Mouse (Mus musculus) myocyte (in vitro differentiated cells): ENCODE data around the gene Olfr165. TPM values are rescaled to one million over a fixed set of nuclear protein-coding genes. Genes with fewer than 3 reads are reported as not detected.
"Not testable (repeated sequence)": the region's sequence is repeated elsewhere in the genome, so short reads cannot be mapped to it uniquely, and the experiment has no call there.

ENCODE experiments used
- H3K27me3 ChIP-seq: one replicate; pipeline ENCODE4 v1.6.1; 2011; ENCODE audit not compliant: control insufficient read depth, insufficient read depth, insufficient read length
- H3K36me3 ChIP-seq: one replicate; pipeline ENCODE4 v1.6.1; 2011; ENCODE audit not compliant: control insufficient read depth, insufficient read depth
- H3K4me2 ChIP-seq: one replicate; pipeline ENCODE4 v1.6.1; 2011; ENCODE audit warnings: low read depth, control low read depth
- H3K4me3 ChIP-seq: one replicate; pipeline ENCODE4 v1.5.1; 2011; ENCODE audit warnings: mild to moderate bottlenecking, control low read depth, moderate library complexity
- H3K79me2 ChIP-seq: one replicate; pipeline ENCODE4 v1.6.1; 2011; ENCODE audit not compliant: control insufficient read depth, insufficient read depth
- H3ac ChIP-seq: one replicate; pipeline ENCODE4 v1.6.1; 2011; ENCODE audit not compliant: control insufficient read depth, insufficient read length
- CEBPB ChIP-seq: IDR thresholded peaks from 2 replicates; pipeline ENCODE4 v1.6.1; 2011; ENCODE audit warnings: mild to moderate bottlenecking, moderate library complexity; ENCODE audit not compliant: poor library complexity, insufficient read depth, severe bottlenecking
- E2F4 ChIP-seq: IDR thresholded peaks from one replicate; pipeline ENCODE4 v1.6.1; 2011; ENCODE audit warnings: mild to moderate bottlenecking, control low read depth, moderate library complexity; ENCODE audit not compliant: insufficient read depth
- MAX ChIP-seq: IDR thresholded peaks from one replicate; pipeline ENCODE4 v1.6.1; 2011; ENCODE audit warnings: low read depth, mild to moderate bottlenecking, control low read depth
- MYOD1 ChIP-seq, 3 experiments: IDR thresholded peaks; one replicate each; pipeline ENCODE4 v1.6.1; 2011; ENCODE audit warnings: control low read depth in 2 of 3, low read depth in 2 of 3, mild to moderate bottlenecking in 2 of 3, moderate library complexity in 1 of 3; ENCODE audit not compliant: insufficient read length in 2 of 3, control insufficient read depth in 1 of 3
- MYOG ChIP-seq, 3 experiments: IDR thresholded peaks; one replicate each; pipeline ENCODE4 v1.6.1; 2011; ENCODE audit warnings: control low read depth in 2 of 3, low read depth in 2 of 3, mild to moderate bottlenecking in 2 of 3; ENCODE audit not compliant: insufficient read length in 2 of 3, control insufficient read depth in 1 of 3, insufficient read depth in 1 of 3
- POLR2A ChIP-seq: IDR thresholded peaks from one replicate; pipeline ENCODE4 v1.6.1; 2011; ENCODE audit warnings: low read depth, mild to moderate bottlenecking, control low read depth, moderate library complexity; ENCODE audit not compliant: insufficient read length
- POLR2AphosphoS2 ChIP-seq: IDR thresholded peaks from one replicate; pipeline ENCODE4 v1.6.1; 2011; ENCODE audit warnings: low read depth, control low read depth; ENCODE audit not compliant: insufficient read length
- REST ChIP-seq: IDR thresholded peaks from one replicate; pipeline ENCODE4 v1.6.1; 2011; ENCODE audit warnings: mild to moderate bottlenecking, control low read depth, moderate library complexity; ENCODE audit not compliant: insufficient read depth, insufficient read length
- SRF ChIP-seq: IDR thresholded peaks from one replicate; pipeline ENCODE4 v1.6.1; 2011; ENCODE audit warnings: low read depth; ENCODE audit not compliant: control insufficient read depth, insufficient read length
- TCF12 ChIP-seq: IDR thresholded peaks from one replicate; pipeline ENCODE4 v1.6.1; 2011; ENCODE audit warnings: mild to moderate bottlenecking, control low read depth; ENCODE audit not compliant: poor library complexity, insufficient read depth, severe bottlenecking
- TCF3 ChIP-seq: IDR thresholded peaks from one replicate; pipeline ENCODE4 v1.6.1; 2011; ENCODE audit warnings: low read depth, control low read depth; ENCODE audit not compliant: insufficient read length
- USF1 ChIP-seq: IDR thresholded peaks from one replicate; pipeline ENCODE4 v1.6.1; 2011; ENCODE audit warnings: low read depth, mild to moderate bottlenecking, control low read depth, moderate library complexity
- polyA plus RNA-seq: library from polyadenylated mRNA; unstranded; fragments of >200 nt; fragmentation: generic; extraction: Trizol; gene quantifications from one replicate; pipeline ENCODE4 v1.2.1, GENCODE M21; 2012; ENCODE audit warnings: missing spikeins

Gene Olfr165
- polyA plus RNA-seq: not detected

GRCm38 (mm10) chr16:19423034-19423433 is at the start of gene Olfr165:
Gene Olfr165 (minus strand): TSS chr16:19423134.
- no peak for TF ChIP-seq POLR2AphosphoS2
- TF ChIP-seq E2F4: no peak
- no peak for TF ChIP-seq MYOD1 (IDR thresholded peaks at IDR 0.05; ENCODE audit: control insufficient read depth in 1 of 3, insufficient read length in 2 of 3, low read depth in 2 of 3)
- no peak for TF ChIP-seq CEBPB
- TF ChIP-seq USF1: no peak
- TF ChIP-seq MAX: no peak
- TF ChIP-seq MYOG (IDR thresholded peaks at IDR 0.05; ENCODE audit: control insufficient read depth in 1 of 3, insufficient read depth in 1 of 3, insufficient read length in 2 of 3, low read depth in 2 of 3): no peak
- Histone ChIP-seq H3K36me3 (no peaks in the 10 kb centered on the region), H3K27me3 (no peaks in the 10 kb centered on the region), H3K4me2 (no peak within 1 kb of the TSS), H3K4me3 (no peak within 1 kb of the TSS), H3K79me2 (no peaks in the 10 kb centered on the region), H3ac (no peak within 1 kb of the TSS)

DNA sequence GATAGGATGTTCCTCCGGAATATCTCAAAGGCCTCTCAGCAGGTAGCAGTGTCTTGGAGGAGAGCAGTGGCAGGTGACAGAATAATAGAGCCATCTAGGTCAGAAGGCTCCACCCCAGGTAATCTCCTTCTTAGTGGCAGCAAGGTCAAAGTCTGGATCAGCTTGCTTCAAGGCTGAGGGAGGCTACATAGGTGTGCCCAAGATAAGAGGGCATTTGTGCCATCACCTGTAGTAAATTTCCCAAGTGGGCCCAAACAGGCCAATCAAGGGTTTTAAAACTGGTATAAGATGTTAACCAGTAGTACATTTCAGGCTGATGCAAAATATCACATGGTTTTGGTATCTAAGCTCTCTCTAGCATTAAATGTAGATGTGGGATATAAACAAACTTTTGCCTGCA is 41.4 kb upstream of the Olfr165 start:
- Histone ChIP-seq H3K36me3 (no peaks in the 10 kb centered on the region), H3K4me2 (no peak overlapping the region), H3K79me2 (no peaks in the 10 kb centered on the region), H3ac (no peak overlapping the region), H3K27me3 (no peaks in the 10 kb centered on the region), H3K4me3 (no peak overlapping the region)
- TF ChIP-seq REST: no peak
- TF ChIP-seq TCF3: no peak

GRCm38 (mm10) chr16:19458741-19459140 is 35.8 kb upstream of the Olfr165 start:
- H3K4me2 ChIP-seq: not testable (repeated sequence)

DNA sequence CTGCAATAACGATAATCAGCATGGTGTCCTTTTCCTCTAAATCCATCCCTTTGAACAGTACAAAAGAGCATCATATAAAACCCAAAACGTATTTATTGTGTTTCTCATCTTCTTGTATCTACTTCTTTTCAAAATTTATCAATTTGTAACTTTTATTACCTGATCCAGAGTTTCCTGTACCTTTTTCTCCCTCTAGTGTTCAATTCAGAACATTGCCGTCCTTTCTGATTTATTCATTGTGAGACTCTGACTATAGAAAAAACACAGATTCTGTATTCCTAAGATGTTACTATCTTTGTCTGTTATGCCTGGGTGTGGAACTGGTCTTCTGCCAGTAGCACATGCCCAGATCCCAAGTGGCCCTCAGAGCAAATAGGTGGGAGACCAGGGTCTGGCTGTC is 35.0 kb downstream of the Olfr165 start:
- Histone ChIP-seq H3K36me3 (no peaks in the 10 kb centered on the region), H3K4me3 (no peak overlapping the region), H3K27me3 (no peaks in the 10 kb centered on the region), H3ac (no peak overlapping the region), H3K4me2 (no peak overlapping the region), H3K79me2 (no peaks in the 10 kb centered on the region)
- TF ChIP-seq POLR2A: no peak
- TF ChIP-seq MAX: no peak
- no peak for TF ChIP-seq TCF3
- TF ChIP-seq POLR2AphosphoS2: no peak
- no peak for TF ChIP-seq MYOD1 (IDR thresholded peaks at IDR 0.05; ENCODE audit: control insufficient read depth in 1 of 3, insufficient read length in 2 of 3, low read depth in 2 of 3)
- no peak for TF ChIP-seq CEBPB
- no peak for TF ChIP-seq SRF
- no peak for TF ChIP-seq MYOG (IDR thresholded peaks at IDR 0.05; ENCODE audit: control insufficient read depth in 1 of 3, insufficient read depth in 1 of 3, insufficient read length in 2 of 3, low read depth in 2 of 3)
- TF ChIP-seq USF1: no peak
- TF ChIP-seq REST: no peak
- no peak for TF ChIP-seq E2F4
- no peak for TF ChIP-seq TCF12

More at GRCm38 (mm10) chr16:19458741-19459140, 35.8 kb upstream of the Olfr165 start:
- not testable (repeated sequence) for H3K79me2 ChIP-seq, H3K36me3 ChIP-seq, H3ac ChIP-seq, H3K4me3 ChIP-seq, H3K27me3 ChIP-seq

Other genes with a start within 250 kb of the Olfr165 start
- not detected for gene Olfr164, start 109.1 kb downstream of the Olfr165 start, polyA plus RNA-seq
- gene Olfr166, start 60.6 kb upstream of the Olfr165 start, polyA plus RNA-seq: not detected
- not detected for gene Olfr167, start 99.1 kb upstream of the Olfr165 start, polyA plus RNA-seq
- not detected for gene Olfr168, start 112.4 kb upstream of the Olfr165 start, polyA plus RNA-seq
- not detected for gene Olfr169, start 148.7 kb upstream of the Olfr165 start, polyA plus RNA-seq
- not detected for gene Olfr170, start 188.7 kb upstream of the Olfr165 start, polyA plus RNA-seq
- gene Olfr171, start 206.8 kb upstream of the Olfr165 start, polyA plus RNA-seq: not detected